Mouse (Mus musculus): ENCODE results near the gene Stxbp5. TPM values are rescaled to one million over a fixed set of nuclear protein-coding genes. Genes with fewer than 3 reads are reported as not detected.

The Stxbp5 gene
- polyA plus RNA-seq (2012): 19.7 and 20.6 TPM in 2 replicates

DNA sequence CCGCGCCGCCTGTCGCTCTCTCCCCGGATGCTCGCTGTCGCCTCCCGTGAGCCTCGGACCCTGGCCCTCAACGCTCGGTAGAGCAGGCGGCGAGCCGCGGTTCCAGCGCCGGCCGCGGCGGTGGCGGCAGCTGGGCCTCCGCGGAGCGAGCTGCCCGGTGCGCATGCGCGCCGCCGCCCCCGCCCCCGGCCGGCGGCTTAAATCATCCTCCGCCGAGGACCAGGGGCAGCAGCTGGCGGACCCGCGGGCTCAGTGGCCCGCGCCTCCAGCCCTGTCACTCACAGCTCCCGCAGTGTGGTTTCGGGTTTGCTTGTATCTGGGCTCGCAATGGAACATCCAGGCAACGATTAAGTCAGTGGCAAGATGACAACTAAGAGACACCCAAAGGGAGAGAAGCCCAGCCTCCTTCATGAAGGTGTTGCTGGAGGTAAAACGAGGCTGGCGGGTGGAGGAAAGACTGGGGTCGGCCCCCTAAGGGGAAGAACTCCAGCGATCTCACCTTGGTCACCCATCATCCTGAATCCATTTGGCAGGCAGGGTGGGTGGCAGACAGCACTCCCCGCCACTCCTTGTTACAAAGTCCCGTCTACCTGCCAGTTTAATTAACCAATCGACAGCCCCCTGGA is at the start of gene Stxbp5:
TSS of gene Stxbp5 (minus strand) at position 9 of the 626 bp plus-strand sequence.

Other genes with a start within 250 kb of the Stxbp5 start
- gene Samd5, start 225.9 kb downstream of the Stxbp5 start, polyA plus RNA-seq (2012): 0.45 and 0.70 TPM in 2 replicates

Data from megakaryocyte-erythroid progenitor cell, adult 5 weeks (primary cell).